Mouse (Mus musculus) stomach, postnatal 0 days (tissue): ENCODE data around the gene Rab27a. TPM values are rescaled to one million over a fixed set of nuclear protein-coding genes. Genes with fewer than 3 reads are reported as not detected.
A peak's percentile ranks its signal among the peaks of the same experiment; 100 is the strongest.

ENCODE experiments used
- ATAC-seq: fragments of 200-750 bp; cut with Nextera tagmentation; 2 replicates; pipeline ENCODE4 v1.8.0; 2017; ENCODE audit not compliant: low FRiP score, low TSS enrichment
- DNase-seq: peaks from one replicate; pipeline ENCODE4 v3.0.0-alpha.2; 2016; ENCODE audit warnings: low spot score
- H3K27ac ChIP-seq: fragments of 300-500 bp; sonication (generic); replicated peaks from 2 replicates; pipeline ENCODE4 v1.5.1; 2014; ENCODE audit warnings: mild to moderate bottlenecking, control low read depth
- H3K27me3 ChIP-seq: fragments of 300-500 bp; sonication (generic); 2 replicates; pipeline ENCODE4 v1.6.1; 2014; ENCODE audit warnings: low read length; ENCODE audit not compliant: control insufficient read depth, insufficient read depth
- H3K36me3 ChIP-seq: fragments of 300-500 bp; sonication (generic); 2 replicates; pipeline ENCODE4 v1.6.1; 2014; ENCODE audit warnings: low read length, mixed read lengths; ENCODE audit not compliant: control insufficient read depth, insufficient read depth
- H3K4me1 ChIP-seq: fragments of 300-500 bp; sonication (generic); replicated peaks from 2 replicates; pipeline ENCODE4 v1.6.1; 2014; ENCODE audit warnings: antibody characterized with exemption; ENCODE audit not compliant: control insufficient read depth, insufficient read depth
- H3K4me2 ChIP-seq: fragments of 300-500 bp; sonication (generic); replicated peaks from 2 replicates; pipeline ENCODE4 v1.6.1; 2014; ENCODE audit warnings: low read depth, mild to moderate bottlenecking, control low read depth, moderate library complexity
- H3K4me3 ChIP-seq: fragments of 300-500 bp; sonication (generic); 2 replicates; pipeline ENCODE4 v1.5.1; 2014; ENCODE audit warnings: low read depth, low read length, control low read depth
- H3K9ac ChIP-seq: fragments of 300-500 bp; sonication (generic); 2 replicates; pipeline ENCODE4 v1.6.1; 2014; ENCODE audit warnings: mild to moderate bottlenecking, low read length, control low read depth, mixed read lengths
- H3K9me3 ChIP-seq: fragments of 300-500 bp; sonication (generic); 2 replicates; pipeline ENCODE4 v1.6.1; 2016; ENCODE audit warnings: low read length; ENCODE audit not compliant: control insufficient read depth
- CTCF ChIP-seq: IDR thresholded peaks from 2 replicates; pipeline ENCODE4 v1.5.1; 2016; ENCODE audit warnings: antibody characterized with exemption, low read depth, mild to moderate bottlenecking, moderate library complexity
- EP300 ChIP-seq: optimal IDR thresholded peaks from 2 replicates; pipeline ENCODE3; 2016; ENCODE audit warnings: antibody characterized with exemption
- WGBS: fragments of 180-500 bp; shearing (Covaris S2); extraction: QIAGEN DNeasy Blood & Tissue Kit; methylation state at CpG from one replicate; pipeline ENCODE4 v1.1.7; 2014; 5-methylcytosine and 5-hydroxymethylcytosine counted together
- polyA plus RNA-seq: library from polyadenylated mRNA; unstranded; fragments of >200 nt; fragmentation: Nextera tagmentation; extraction: Ambion mirVana; gene quantifications from 2 replicates; pipeline ENCODE4 v1.2.1, GENCODE M21; 2015

Gene Rab27a
- polyA plus RNA-seq, 1 experiment from 2014 or later, result 22.7 TPM

- no peak for ATAC-seq
- Histone ChIP-seq H3K4me1 (0 out of 2 replicates have a peak, but pooled peaks cover 3% of the 10 kb centered on the region), H3K4me2 (peak within 1 kb of the TSS; percentile 71), H3K4me3 (peak within 1 kb of the TSS; percentile 40), H3K9ac (peak within 1 kb of the TSS; percentile 47), H3K9me3 (no peaks in the 10 kb centered on the region), H3K27me3 (no peaks in the 10 kb centered on the region), H3K36me3 (no peaks in the 10 kb centered on the region), H3K27ac (no peak within 1 kb of the TSS)
- no peak for DNase-seq
- 97% methylated on average over 4 of the region's 4 CpGs for WGBS
- no peak for TF ChIP-seq CTCF
- TF ChIP-seq EP300, result no peak
These were observed 57.5 kb downstream of the Rab27a start, which contains the start of gene Gm20509 for GRCm38 (mm10) chr9:73102181-73102580. TSS of gene Gm20509 (plus strand) at chr9:73102470.

DNA sequence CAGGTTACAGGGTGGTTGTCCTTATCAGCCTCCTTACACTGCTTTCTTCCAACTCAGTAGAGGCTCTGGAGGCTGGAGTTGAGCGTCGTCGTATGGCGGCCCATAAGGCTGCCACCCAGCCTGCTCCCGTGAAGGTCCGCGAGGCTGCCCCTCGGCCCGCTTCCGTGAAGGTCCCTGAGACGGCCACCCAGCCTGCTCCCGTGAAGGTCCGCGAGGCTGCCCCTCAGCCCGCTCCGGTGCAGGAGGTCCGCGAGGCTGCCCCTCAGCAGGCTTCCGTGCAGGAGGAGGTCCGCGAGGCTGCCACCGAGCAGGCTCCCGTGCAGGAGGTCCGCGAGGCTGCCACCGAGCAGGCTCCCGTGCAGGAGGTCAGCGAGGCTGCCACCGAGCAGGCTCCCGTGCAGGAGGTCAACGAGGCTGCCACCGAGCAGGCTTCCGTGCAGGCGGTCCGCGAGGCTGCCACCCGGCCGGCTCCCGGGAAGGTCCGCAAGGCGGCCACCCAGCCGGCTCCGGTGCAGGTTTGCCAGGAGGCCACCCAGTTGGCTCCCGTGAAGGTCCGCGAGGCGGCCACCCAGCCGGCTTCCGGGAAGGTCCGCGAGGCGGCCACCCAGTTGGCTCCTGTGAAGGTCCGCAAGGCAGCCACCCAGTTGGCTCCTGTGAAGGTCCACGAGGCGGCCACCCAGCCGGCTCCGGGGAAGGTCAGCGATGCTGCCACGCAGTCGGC is 58.7 kb downstream of the Rab27a start:
- H3K4me1 ChIP-seq, result 0 out of 2 replicates have a peak, but pooled peaks cover 3% of the 10 kb centered on the region
- no peaks in the 10 kb centered on the region for H3K9me3 ChIP-seq
- peak; percentile 65 for DNase-seq
- TF ChIP-seq CTCF (no peak), EP300 (no peak)
- 8% methylated on average over 60 of the region's 60 CpGs for WGBS
- no peak overlapping the region for H3K27ac ChIP-seq
- ATAC-seq, result peak; percentile 70
- no peaks in the 10 kb centered on the region for H3K36me3 ChIP-seq
- no peaks in the 10 kb centered on the region for H3K27me3 ChIP-seq
- peak overlapping the region; percentile 71 for H3K4me2 ChIP-seq
- peak overlapping the region; percentile 47 for H3K9ac ChIP-seq
- H3K4me3 ChIP-seq, result peak overlapping the region; percentile 40

DNA sequence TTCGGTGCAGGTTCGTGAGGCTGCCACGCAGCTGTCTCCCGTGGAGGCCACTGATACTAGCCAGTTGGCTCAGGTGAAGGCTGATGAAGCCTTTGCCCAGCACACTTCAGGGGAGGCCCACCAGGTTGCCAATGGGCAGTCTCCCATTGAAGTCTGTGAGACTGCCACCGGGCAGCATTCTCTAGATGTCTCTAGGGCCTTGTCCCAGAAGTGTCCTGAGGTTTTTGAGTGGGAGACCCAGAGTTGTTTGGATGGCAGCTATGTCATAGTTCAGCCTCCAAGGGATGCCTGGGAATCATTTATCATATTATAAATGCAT is 59.2 kb downstream of the Rab27a start:
- H3K4me2 ChIP-seq, result peak overlapping the region; percentile 71
- no peaks in the 10 kb centered on the region for H3K27me3 ChIP-seq
- TF ChIP-seq EP300 (no peak), CTCF (no peak)
- peak overlapping the region; percentile 40 for H3K4me3 ChIP-seq
- H3K9me3 ChIP-seq, result no peaks in the 10 kb centered on the region
- DNase-seq (no peak), ATAC-seq (no peak; the same call in none of the 2 replicates)
- H3K36me3 ChIP-seq, result no peaks in the 10 kb centered on the region
- H3K4me1 ChIP-seq, result 0 out of 2 replicates have a peak, but pooled peaks cover 3% of the 10 kb centered on the region
- peak overlapping the region; percentile 47 for H3K9ac ChIP-seq
- no peak overlapping the region for H3K27ac ChIP-seq
- whole genome bisulfite sequencing, result 26% methylated on average over 5 of the region's 5 CpGs

DNA sequence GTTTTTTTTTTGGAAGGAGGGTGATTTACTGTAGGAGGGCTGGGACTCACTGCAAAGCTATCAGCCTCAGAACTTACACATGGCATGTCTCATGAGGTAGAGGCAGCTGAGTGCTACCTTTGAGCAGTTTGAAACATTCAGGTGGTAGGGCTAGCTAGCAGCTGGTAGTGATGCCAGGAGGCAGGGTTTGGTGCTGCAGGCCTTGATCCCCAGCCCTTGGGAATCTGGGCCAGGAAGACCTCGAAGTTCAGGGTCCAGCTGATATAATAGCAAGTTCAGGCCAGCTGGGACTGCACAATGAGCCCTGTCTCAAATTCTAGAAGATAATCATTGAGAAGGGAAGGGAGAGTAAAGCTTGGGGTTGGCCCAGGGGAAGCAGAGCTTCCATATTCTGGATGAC is 60.5 kb downstream of the Rab27a start:
- Histone ChIP-seq H3K36me3 (no peaks in the 10 kb centered on the region), H3K4me1 (0 out of 2 replicates have a peak, but pooled peaks cover 3% of the 10 kb centered on the region), H3K9me3 (no peaks in the 10 kb centered on the region), H3K9ac (no peak overlapping the region), H3K27ac (no peak overlapping the region), H3K4me2 (no peak overlapping the region), H3K27me3 (no peaks in the 10 kb centered on the region), H3K4me3 (no peak overlapping the region)
- TF ChIP-seq CTCF (no peak), EP300 (no peak)
- WGBS, result 67% methylated on average over 1 of the region's 1 CpGs
- no peak for DNase-seq
- ATAC-seq, result no peak

- Histone ChIP-seq H3K27ac (no peak overlapping the region), H3K9ac (no peak overlapping the region), H3K4me1 (0 out of 2 replicates have a peak, but pooled peaks cover 3% of the 10 kb centered on the region), H3K4me2 (no peak overlapping the region), H3K4me3 (no peak overlapping the region), H3K27me3 (no peaks in the 10 kb centered on the region), H3K9me3 (no peaks in the 10 kb centered on the region), H3K36me3 (no peaks in the 10 kb centered on the region)
- ATAC-seq (no peak), DNase-seq (no peak)
- TF ChIP-seq CTCF, result no peak
- no peak for TF ChIP-seq EP300
These were observed 61.1 kb downstream of the Rab27a start for GRCm38 (mm10) chr9:73105771-73106170.
